Mouse (Mus musculus) megakaryocyte progenitor cell, adult 5-6 weeks (primary cell): Measurements from ENCODE around the gene Olfr808. TPM values are rescaled to one million over a fixed set of nuclear protein-coding genes. Genes with fewer than 3 reads are reported as not detected.

Source experiments
- ATAC-seq: replicated peaks from 2 replicates; pipeline ENCODE4 v1.8.0; 2016; ENCODE audit warnings: mild to moderate bottlenecking, moderate TSS enrichment, inconsistent platforms; ENCODE audit not compliant: poor library complexity
- total RNA-seq, 2 experiments: library from RNA; stranded (forward) in 1 of 2; stranded (reverse) in 1 of 2; fragments of 157-497, 149-512 nt in 1 of 2; fragments of 200-1000 nt in 1 of 2; gene quantifications; 2 replicates each; pipeline versions ENCODE4 v1.2.3 to v1.2.4; 2015 to 2017

The Olfr808 gene
- not detected in 2 replicates for total RNA-seq (2015)
- total RNA-seq (2017), result not detected in 2 replicates

- no peak for ATAC-seq
These were observed at the start of gene Olfr808 for GRCm38 (mm10) chr10:129765182-129765581. TSS of gene Olfr808 (plus strand) at chr10:129765482.

- ATAC-seq, result no peak
These were observed 36.0 kb upstream of the Olfr808 start, which contains the start of gene Olfr805 for GRCm38 (mm10) chr10:129729275-129729674. TSS of gene Olfr805 (minus strand) at chr10:129729375.

GRCm38 (mm10) chr10:129741821-129742220 is 23.5 kb upstream of the Olfr808 start, which contains the start of gene Olfr806:
TSS of gene Olfr806 (minus strand) at chr10:129741921.
- no peak for ATAC-seq

GRCm38 (mm10) chr10:129757693-129758092 is 7.6 kb upstream of the Olfr808 start, which contains the start of gene Olfr807:
TSS of gene Olfr807 (minus strand) at chr10:129757793.
- no peak for ATAC-seq

GRCm38 (mm10) chr10:129774338-129774737 is 9.1 kb downstream of the Olfr808 start, which contains the start of gene Olfr809:
TSS of gene Olfr809 (plus strand) at chr10:129774638.
- no peak for ATAC-seq

GRCm38 (mm10) chr10:129778123-129778522 is 12.8 kb downstream of the Olfr808 start:
- no peak for ATAC-seq

- ATAC-seq, result no peak
These were observed 29.5 kb downstream of the Olfr808 start, which contains the start of gene Olfr810 for GRCm38 (mm10) chr10:129794817-129795216. TSS of gene Olfr810 (minus strand) at chr10:129794917.

- no peak for ATAC-seq
These were observed 39.0 kb downstream of the Olfr808 start, which contains the start of gene Olfr811 for GRCm38 (mm10) chr10:129804296-129804695. TSS of gene Olfr811 (minus strand) at chr10:129804396.

Other genes with a start within 250 kb of the Olfr808 start
- gene Olfr791, start 243.7 kb upstream of the Olfr808 start, total RNA-seq (2015), result not detected in 2 replicates
- not detected in 2 replicates for gene Olfr791, start 243.7 kb upstream of the Olfr808 start, total RNA-seq (2017)
- not detected in 2 replicates for gene Olfr792, start 226.3 kb upstream of the Olfr808 start, total RNA-seq (2015)
- gene Olfr792, start 226.3 kb upstream of the Olfr808 start, total RNA-seq (2017), result not detected in 2 replicates
- gene Olfr794, start 197.8 kb upstream of the Olfr808 start, total RNA-seq (2015), result not detected in 2 replicates
- not detected in 2 replicates for gene Olfr794, start 197.8 kb upstream of the Olfr808 start, total RNA-seq (2017)
- not detected in 2 replicates for gene Olfr796, start 152.9 kb upstream of the Olfr808 start, total RNA-seq (2015)
- gene Olfr796, start 152.9 kb upstream of the Olfr808 start, total RNA-seq (2017), result not detected in 2 replicates
- not detected in 2 replicates for gene Olfr798, start 137.5 kb upstream of the Olfr808 start, total RNA-seq (2015)
- not detected in 2 replicates for gene Olfr798, start 137.5 kb upstream of the Olfr808 start, total RNA-seq (2017)
- gene Olfr799, start 128.0 kb upstream of the Olfr808 start, total RNA-seq (2015), result not detected in 2 replicates
- gene Olfr799, start 128.0 kb upstream of the Olfr808 start, total RNA-seq (2017), result not detected in 2 replicates
- not detected in 2 replicates for gene Olfr800, start 107.8 kb upstream of the Olfr808 start, total RNA-seq (2015)
- gene Olfr800, start 107.8 kb upstream of the Olfr808 start, total RNA-seq (2017), result not detected in 2 replicates
- not detected in 2 replicates for gene Olfr801, start 91.6 kb upstream of the Olfr808 start, total RNA-seq (2015)
- not detected in 2 replicates for gene Olfr801, start 91.6 kb upstream of the Olfr808 start, total RNA-seq (2017)
- not detected in 2 replicates for gene Olfr802, start 77.3 kb upstream of the Olfr808 start, total RNA-seq (2015)
- gene Olfr802, start 77.3 kb upstream of the Olfr808 start, total RNA-seq (2017), result not detected in 2 replicates
- not detected in 2 replicates for gene Olfr803, start 71.2 kb upstream of the Olfr808 start, total RNA-seq (2015)
- not detected in 2 replicates for gene Olfr803, start 71.2 kb upstream of the Olfr808 start, total RNA-seq (2017)
- gene Olfr804, start 62.3 kb upstream of the Olfr808 start, total RNA-seq (2015), result not detected in 2 replicates
- gene Olfr804, start 62.3 kb upstream of the Olfr808 start, total RNA-seq (2017), result not detected in 2 replicates
- gene Olfr805, start 36.1 kb upstream of the Olfr808 start, total RNA-seq (2015), result not detected in 2 replicates
- not detected in 2 replicates for gene Olfr805, start 36.1 kb upstream of the Olfr808 start, total RNA-seq (2017)
- gene Olfr806, start 23.6 kb upstream of the Olfr808 start, total RNA-seq (2015), result not detected in 2 replicates
- not detected in 2 replicates for gene Olfr806, start 23.6 kb upstream of the Olfr808 start, total RNA-seq (2017)
- gene Olfr807, start 7.7 kb upstream of the Olfr808 start, total RNA-seq (2015), result not detected in 2 replicates
- not detected in 2 replicates for gene Olfr807, start 7.7 kb upstream of the Olfr808 start, total RNA-seq (2017)
- not detected in 2 replicates for gene Olfr809, start 9.2 kb downstream of the Olfr808 start, total RNA-seq (2015)
- not detected in 2 replicates for gene Olfr809, start 9.2 kb downstream of the Olfr808 start, total RNA-seq (2017)
- gene Olfr810, start 29.4 kb downstream of the Olfr808 start, total RNA-seq (2015), result not detected in 2 replicates
- gene Olfr810, start 29.4 kb downstream of the Olfr808 start, total RNA-seq (2017), result not detected in 2 replicates
- gene Olfr811, start 38.9 kb downstream of the Olfr808 start, total RNA-seq (2015), result not detected in 2 replicates
- gene Olfr811, start 38.9 kb downstream of the Olfr808 start, total RNA-seq (2017), result not detected in 2 replicates
- gene Olfr812, start 80.6 kb downstream of the Olfr808 start, total RNA-seq (2015), result not detected in 2 replicates
- gene Olfr812, start 80.6 kb downstream of the Olfr808 start, total RNA-seq (2017), result not detected in 2 replicates
- gene Olfr813, start 89.9 kb downstream of the Olfr808 start, total RNA-seq (2015), result not detected in 2 replicates
- gene Olfr813, start 89.9 kb downstream of the Olfr808 start, total RNA-seq (2017), result not detected in 2 replicates
- not detected in 2 replicates for gene Olfr814, start 114.4 kb downstream of the Olfr808 start, total RNA-seq (2015)
- gene Olfr814, start 114.4 kb downstream of the Olfr808 start, total RNA-seq (2017), result not detected in 2 replicates
- not detected in 2 replicates for gene Olfr815, start 140.4 kb downstream of the Olfr808 start, total RNA-seq (2015)
- gene Olfr815, start 140.4 kb downstream of the Olfr808 start, total RNA-seq (2017), result not detected in 2 replicates
- gene Olfr816, start 150.1 kb downstream of the Olfr808 start, total RNA-seq (2015), result not detected in 2 replicates
- gene Olfr816, start 150.1 kb downstream of the Olfr808 start, total RNA-seq (2017), result not detected in 2 replicates
- gene Olfr818, start 183.6 kb downstream of the Olfr808 start, total RNA-seq (2015), result not detected in 2 replicates
- not detected in 2 replicates for gene Olfr818, start 183.6 kb downstream of the Olfr808 start, total RNA-seq (2017)
- gene Olfr819, start 201.8 kb downstream of the Olfr808 start, total RNA-seq (2015), result not detected in 2 replicates
- not detected in 2 replicates for gene Olfr819, start 201.8 kb downstream of the Olfr808 start, total RNA-seq (2017)
- gene Olfr247, start 210.7 kb downstream of the Olfr808 start, total RNA-seq (2015), result not detected in 2 replicates
- not detected in 2 replicates for gene Olfr247, start 210.7 kb downstream of the Olfr808 start, total RNA-seq (2017)
- not detected in 2 replicates for gene Gm10310, start 219.6 kb downstream of the Olfr808 start, total RNA-seq (2015)
- not detected in 2 replicates for gene Gm10310, start 219.6 kb downstream of the Olfr808 start, total RNA-seq (2017)
- not detected in 2 replicates for gene Olfr820, start 247.1 kb downstream of the Olfr808 start, total RNA-seq (2015)
- not detected in 2 replicates for gene Olfr820, start 247.1 kb downstream of the Olfr808 start, total RNA-seq (2017)